Mouse (Mus musculus) mesoderm, embryonic 11.5 days (tissue): Measurements from ENCODE around the gene Gm20388.

Experiments used
- DNase-seq: peaks from one replicate; pipeline ENCODE4 v3.0.0-alpha.2; 2012; ENCODE audit warnings: low read depth, low spot score

The Gm20388 gene

DNA sequence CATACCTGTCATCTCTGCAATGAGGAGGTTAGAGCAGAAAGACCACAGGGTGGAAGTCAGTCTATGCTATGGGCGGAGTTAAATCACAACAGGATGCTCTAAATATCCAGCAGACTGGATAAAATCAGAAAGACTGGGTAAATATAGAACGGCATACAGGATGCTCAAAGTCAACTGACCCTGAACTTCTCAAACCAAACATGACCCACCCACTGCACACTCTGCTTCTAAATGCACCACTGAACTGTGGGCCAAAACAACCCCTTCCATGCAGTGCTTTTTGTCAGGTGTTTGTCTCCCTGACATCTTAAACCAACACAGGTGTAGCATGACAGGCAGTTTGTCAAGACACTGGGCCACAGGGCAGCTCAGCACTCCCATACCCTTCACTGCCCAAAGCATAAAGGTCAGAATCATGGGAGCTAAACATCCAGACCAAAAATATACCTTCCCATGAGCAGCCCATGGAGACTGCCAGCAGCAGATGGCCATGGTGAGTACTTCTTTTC lies 3027.0 kb downstream of the Gm20388 start:
- no peak for DNase-seq

DNA sequence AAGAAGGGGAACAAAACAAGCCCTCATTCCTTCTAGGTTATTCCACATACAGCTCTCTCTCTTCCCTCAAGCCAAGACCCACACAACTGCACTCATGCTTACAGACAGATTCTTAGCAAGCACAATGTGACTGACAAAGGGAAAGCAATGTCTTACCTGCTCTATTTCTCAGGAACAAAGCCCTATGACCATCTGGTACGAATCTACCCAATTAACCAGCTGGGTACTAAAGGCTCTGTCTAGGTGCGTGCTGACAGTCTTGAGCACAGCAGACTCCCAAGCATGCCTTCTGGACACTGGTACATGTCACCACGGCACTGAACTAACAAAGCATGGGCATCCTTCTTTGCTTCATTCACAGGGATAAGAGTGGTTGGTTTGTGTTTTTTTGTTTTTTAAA lies 3027.5 kb downstream of the Gm20388 start:
- no peak for DNase-seq

GRCm38 (mm10) chr8:122938591-122938990 lies 3027.9 kb downstream of the Gm20388 start:
- DNase-seq = no peak

GRCm38 (mm10) chr8:122942803-122943713 lies 3032.4 kb downstream of the Gm20388 start:
- no peak for DNase-seq

DNA sequence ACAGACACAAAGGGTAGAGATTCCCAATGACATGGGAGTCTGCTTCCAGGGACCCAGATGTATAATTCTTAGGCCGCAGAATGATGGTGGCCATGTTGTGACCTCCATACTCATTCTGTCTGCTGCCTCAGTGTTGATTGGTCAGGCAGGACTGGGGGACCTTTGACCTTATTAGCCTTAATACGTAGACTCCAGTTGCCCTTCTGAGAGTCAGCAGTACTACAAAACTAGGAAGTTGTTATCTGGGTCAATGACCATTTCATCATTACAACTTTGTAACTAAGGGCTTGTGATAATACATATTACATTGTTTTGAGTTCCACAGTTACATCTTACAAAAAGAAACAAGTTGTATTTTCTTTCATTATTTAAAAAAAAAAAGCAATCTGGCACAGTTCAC lies 3035.1 kb downstream of the Gm20388 start:
- DNase-seq = no peak

DNA sequence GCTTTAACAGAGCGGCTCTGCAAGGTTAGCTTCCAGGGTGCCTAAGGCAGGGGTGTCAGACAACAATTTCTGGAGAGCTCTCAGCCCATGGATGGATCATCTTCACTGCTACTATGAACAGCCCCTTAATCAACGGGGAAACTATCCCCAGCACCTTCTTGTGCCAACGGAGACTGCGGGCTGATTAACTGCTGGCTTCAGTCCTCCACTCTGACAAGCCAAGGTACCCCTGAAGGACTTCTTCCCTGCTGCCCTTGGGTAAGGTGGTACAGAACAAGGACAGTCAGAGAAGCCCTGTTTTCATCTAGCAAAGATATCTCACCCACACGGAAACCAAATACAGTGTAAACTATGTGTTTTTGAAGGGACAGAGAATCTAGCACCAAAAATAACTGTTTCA lies 3039.1 kb downstream of the Gm20388 start:
- DNase-seq = no peak

DNA sequence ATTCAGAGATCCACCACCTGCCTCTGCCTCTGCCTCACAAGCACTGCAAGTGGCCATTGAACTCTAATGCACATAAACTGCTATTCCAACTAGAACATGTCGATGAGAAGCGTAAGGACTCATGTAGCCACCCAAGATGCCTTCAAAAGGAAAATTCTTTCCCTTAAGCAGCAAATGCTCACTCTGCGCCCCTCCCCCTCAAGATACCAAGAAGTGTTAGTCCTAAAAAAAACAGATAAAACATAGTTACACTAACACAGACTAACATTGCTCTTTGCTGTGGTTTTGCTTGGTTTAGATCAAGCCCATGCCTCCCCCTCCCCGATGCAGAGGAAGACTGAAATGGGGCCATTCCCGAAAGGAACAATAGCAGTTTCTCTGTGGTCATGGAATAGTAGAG lies 3040.8 kb downstream of the Gm20388 start:
- no peak for DNase-seq

DNA sequence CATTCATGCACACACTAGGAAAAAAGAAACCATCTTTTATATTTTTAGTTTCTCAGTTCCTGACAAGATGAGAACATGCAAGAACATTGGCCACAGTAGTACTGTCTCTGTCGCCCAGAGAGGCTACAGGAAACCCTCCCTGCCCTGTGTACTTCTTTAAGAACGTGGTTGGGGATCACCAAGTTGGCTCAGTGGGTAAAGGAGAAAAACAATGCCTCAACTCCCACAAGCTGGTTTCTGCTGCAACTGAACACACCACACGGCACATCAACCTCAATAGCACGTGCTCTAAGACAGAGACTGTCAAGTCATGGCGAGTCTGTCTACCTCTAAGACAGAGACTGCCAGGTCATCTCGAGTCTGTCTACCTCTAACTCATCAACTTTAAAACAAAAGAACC lies 3042.4 kb downstream of the Gm20388 start:
- DNase-seq = no peak

DNA sequence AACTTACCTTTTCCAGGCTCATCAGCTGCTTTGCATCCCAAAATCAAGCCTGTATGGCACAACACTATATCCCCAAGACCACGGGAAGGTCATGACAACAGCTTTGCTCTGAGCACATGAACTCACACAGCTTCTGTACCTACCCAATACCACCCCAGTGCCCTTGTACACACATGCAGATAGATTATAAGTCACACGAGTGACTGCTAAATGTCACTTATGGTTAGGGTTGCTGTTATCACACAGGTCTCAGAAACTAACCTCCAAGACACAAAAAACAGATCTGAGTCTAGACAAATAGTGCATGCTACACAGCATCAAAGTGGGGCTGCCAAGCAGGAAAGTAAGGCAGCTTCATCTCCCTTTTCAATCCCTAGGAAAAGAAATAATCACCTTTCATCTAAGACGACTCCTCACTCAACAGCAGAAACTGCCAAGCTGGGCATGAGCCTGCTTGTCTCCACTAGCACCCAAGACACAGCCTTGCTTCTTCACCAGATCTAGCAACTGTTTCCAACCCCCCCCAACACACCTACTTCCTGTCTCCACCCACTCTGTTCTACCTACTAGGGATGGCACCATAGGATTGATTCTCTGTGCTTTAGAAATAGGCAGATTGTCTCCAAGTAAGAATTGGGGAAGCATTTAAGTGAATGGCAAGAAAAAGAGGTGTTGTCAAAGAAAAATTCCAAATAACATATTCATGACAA lies 3043.6 kb downstream of the Gm20388 start:
- DNase-seq = no peak

DNA sequence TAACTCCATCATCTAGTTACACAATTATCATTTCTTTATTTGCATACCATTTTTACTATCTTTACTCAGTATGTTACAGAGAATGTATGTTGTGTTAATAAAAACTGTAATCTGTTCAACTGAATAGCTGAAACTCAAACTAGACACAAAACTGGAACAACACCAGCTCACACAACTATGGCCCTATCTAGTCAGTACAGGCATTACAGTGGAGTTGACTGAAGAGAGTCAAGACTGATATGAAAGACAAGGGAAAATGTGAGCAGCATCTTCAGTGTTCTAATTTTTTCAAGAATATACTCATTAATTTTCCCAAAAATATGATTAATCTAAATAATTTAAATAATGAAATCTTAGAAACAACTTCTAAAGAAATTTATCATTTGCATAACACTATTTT lies 3044.6 kb downstream of the Gm20388 start:
- no peak for DNase-seq

- DNase-seq = no peak
Measured at GRCm38 (mm10) chr8:122955997-122956396, 3045.4 kb downstream of the Gm20388 start.

DNA sequence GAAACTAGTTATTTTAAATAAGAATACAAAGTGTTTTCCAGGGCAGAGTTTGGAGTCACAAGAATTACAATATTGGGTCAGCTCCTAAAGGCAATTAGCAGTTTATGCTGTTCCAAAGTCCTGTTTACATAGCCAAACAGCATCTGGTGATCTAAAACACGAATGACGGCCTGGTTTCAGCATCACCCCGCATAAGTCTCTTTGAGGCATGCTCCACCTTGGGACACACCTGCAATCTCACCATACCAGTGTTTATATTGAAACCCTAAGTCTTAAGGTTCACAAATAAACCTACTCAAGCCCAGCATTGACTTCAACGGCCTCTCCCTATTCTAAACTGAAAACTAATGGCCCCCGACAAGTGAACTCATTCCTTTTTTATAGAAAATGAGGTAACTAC lies 3049.7 kb downstream of the Gm20388 start:
- DNase-seq = no peak

DNA sequence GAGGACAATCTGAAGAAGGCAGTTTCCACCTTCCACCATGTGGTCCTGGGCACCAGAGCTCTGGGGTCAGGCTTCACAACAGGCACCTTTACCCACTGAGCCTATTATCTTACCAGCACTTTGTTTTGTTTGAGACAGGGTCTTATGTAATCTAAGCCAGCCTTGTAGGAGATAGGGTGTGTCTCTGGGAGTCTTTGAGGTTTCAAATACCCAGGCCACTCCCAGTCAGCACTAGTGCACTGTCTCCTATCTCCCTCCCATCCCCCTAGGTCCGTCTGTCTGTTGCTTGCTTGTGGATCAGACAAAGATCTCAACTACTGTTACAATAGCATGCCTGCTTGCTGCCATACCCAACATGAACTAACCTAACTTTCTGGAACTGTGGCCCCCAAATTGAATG lies 3050.3 kb downstream of the Gm20388 start:
- DNase-seq = no peak

- DNase-seq = no peak
Measured at GRCm38 (mm10) chr8:122961458-122961857, 3050.8 kb downstream of the Gm20388 start.

- no peak for DNase-seq
Measured at GRCm38 (mm10) chr8:122962046-122962445, 3051.4 kb downstream of the Gm20388 start.

GRCm38 (mm10) chr8:122966638-122967037 lies 3056.0 kb downstream of the Gm20388 start:
- no peak for DNase-seq

- DNase-seq = no peak
Measured at GRCm38 (mm10) chr8:122968145-122968544, 3057.5 kb downstream of the Gm20388 start.

- DNase-seq = no peak
Measured at GRCm38 (mm10) chr8:122969964-122970620, 3059.5 kb downstream of the Gm20388 start.

GRCm38 (mm10) chr8:122976046-122976445 lies 3065.4 kb downstream of the Gm20388 start:
- no peak for DNase-seq

GRCm38 (mm10) chr8:122979424-122979823 lies 3068.8 kb downstream of the Gm20388 start:
- DNase-seq = no peak

DNA sequence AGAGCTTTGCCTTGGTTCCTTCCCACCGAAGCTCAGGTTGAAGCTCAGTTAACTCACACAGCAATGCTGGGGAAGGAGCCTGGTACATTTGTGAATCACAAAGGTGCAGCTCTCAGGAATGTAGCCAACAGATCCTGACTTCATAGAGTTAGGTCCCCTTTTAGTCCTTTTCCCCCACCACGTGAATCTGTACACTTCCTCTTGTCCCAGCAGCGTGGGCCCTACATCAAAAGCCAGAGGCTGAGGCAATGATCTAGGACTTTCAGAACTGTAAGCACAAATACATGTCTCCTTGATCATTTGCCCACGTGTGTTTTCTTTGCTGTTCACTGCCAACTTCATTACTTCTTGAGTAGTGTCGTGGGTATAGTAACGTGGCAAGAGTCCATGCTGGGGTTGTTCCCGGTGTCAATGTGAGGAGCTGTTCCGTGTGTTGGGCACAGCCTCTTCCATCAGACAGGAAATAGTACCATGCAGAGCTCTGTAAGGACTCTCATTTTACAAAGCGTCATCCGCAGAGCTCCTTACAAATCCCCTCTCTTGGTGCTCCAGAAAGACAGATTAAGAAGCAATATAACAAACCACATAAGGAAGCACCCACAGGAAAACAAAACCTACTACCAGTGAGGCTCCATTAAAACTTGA lies 3069.3 kb downstream of the Gm20388 start:
- no peak for DNase-seq

DNA sequence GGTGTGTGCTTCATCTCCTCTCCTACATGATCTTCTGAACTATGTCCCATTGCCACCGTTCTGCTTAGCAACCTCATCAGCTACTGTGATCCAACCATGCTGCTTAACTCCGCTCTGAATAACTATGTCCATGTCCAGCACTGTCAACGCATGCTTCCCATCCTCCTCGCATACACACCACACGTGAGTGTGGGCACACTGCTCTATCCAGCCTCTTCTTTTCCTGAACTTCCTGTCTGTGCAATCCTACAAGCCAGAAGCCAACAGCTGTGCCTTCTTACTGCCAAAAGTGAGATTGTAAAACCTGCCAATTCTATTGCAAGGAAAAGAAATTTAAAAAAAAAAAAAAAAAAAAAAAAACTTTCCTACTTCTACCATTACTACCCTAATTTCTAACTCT lies 3071.0 kb downstream of the Gm20388 start:
- DNase-seq = no peak
